8 mouse cellular contexts compared by ENCODE assay signal in genomic region chr1:131096132-131096695, GRCm38 (mm10). TPM values are rescaled to one million over a fixed set of nuclear protein-coding genes. Genes with fewer than 3 reads are reported as not detected.
DNase-seq lines count a peak whose midpoint lies in the region; ATAC-seq and TF ChIP-seq lines count a peak whose summit lies in the region.

No protein-coding gene starts in this region.

- DNase-seq in layer of hippocampus, adult 2 months (ENCODE audit: low spot score in 2 of 2): no peak
- DNase-seq in layer of hippocampus, adult 18-20 months (ENCODE audit: low spot score in 2 of 2): no peak
- DNase-seq in gastrocnemius, postnatal 25 days: no peak
- no peak for DNase-seq in adrenal gland, adult 18-20 months (ENCODE audit: low spot score in 2 of 2)
- DNase-seq in left cerebral cortex, postnatal 14 days (ENCODE audit: low spot score in 2 of 2): no peak

- peaks cover 5% of the 10 kb centered on the region; the same call in 1 of the 2 replicates for H3K4me1 ChIP-seq in cortical plate, adult 2 months (ENCODE audit: control insufficient read depth, insufficient read depth, low read length)
- H3K4me1 ChIP-seq in intestine, postnatal 0 days (replicated peaks; ENCODE audit: control insufficient read depth, insufficient read depth, low read length): peaks cover 11% of the 10 kb centered on the region

- H3K9ac ChIP-seq in intestine, postnatal 0 days (ENCODE audit: low read depth, low read length): peak overlapping the region; percentile 97

- no peaks in the 10 kb centered on the region for H3K27me3 ChIP-seq in intestine, postnatal 0 days (replicated peaks; ENCODE audit: control insufficient read depth, insufficient read depth, low read length)
- H3K27me3 ChIP-seq in myocyte (ENCODE audit: control insufficient read depth, insufficient read depth, insufficient read length): no peaks in the 10 kb centered on the region

- peak overlapping the region; percentile 85 for H3K4me2 ChIP-seq in intestine, postnatal 0 days (replicated peaks; ENCODE audit: low read depth)
- H3K4me2 ChIP-seq in myocyte (ENCODE audit: low read depth): peak overlapping the region; percentile 92

- intact Hi-C loops in left cerebral cortex, postnatal 14 days (cut with DNase I): no loop called here

- ATAC-seq in intestine, postnatal 0 days: no peak; the same call in 1 of the 2 replicates

- WGBS in intestine, postnatal 0 days: 6% methylated on average over 9 of the region's 9 CpGs

- H3K9me3 ChIP-seq in intestine, postnatal 0 days (ENCODE audit: control insufficient read depth): no peaks in the 10 kb centered on the region

- peak overlapping the region; percentile 58 for H3ac ChIP-seq in myocyte (ENCODE audit: control insufficient read depth, insufficient read length)

- H3K4me3 ChIP-seq in layer of hippocampus, adult 2 months: peak overlapping the region; percentile 89
- peak overlapping the region; percentile 91 for H3K4me3 ChIP-seq in cortical plate, adult 2 months (ENCODE audit: insufficient read depth, low read length)
- H3K4me3 ChIP-seq in intestine, postnatal 0 days (ENCODE audit: low read depth, low read length): peak overlapping the region; percentile 96
- H3K4me3 ChIP-seq in myocyte: peak overlapping the region; percentile 96

- TF ChIP-seq CTCF in layer of hippocampus, adult 2 months (conservative IDR thresholded peaks at IDR 0.05): no peak
- no peak for TF ChIP-seq CTCF in cortical plate, adult 2 months (IDR thresholded peaks at IDR 0.05; ENCODE audit: extremely low read depth, insufficient read depth, low read length)
- no peak for TF ChIP-seq CTCF in intestine, postnatal 0 days (IDR thresholded peaks at IDR 0.05; ENCODE audit: low read depth)

- no peaks in the 10 kb centered on the region for H3K36me3 ChIP-seq in intestine, postnatal 0 days (ENCODE audit: control insufficient read depth, insufficient read depth)
- H3K36me3 ChIP-seq in myocyte (ENCODE audit: control insufficient read depth, insufficient read depth): no peaks in the 10 kb centered on the region

- H3K79me2 ChIP-seq in myocyte (ENCODE audit: control insufficient read depth, insufficient read depth): peaks cover 60% of the 10 kb centered on the region

- peak overlapping the region; percentile 85 for H3K27ac ChIP-seq in layer of hippocampus, adult 2 months
- H3K27ac ChIP-seq in cortical plate, adult 2 months (ENCODE audit: insufficient read depth, low read length): peak overlapping the region; percentile 2; the same call in 1 of the 2 replicates
- peak overlapping the region; percentile 95 for H3K27ac ChIP-seq in intestine, postnatal 0 days (ENCODE audit: low read depth, low read length)

- TF ChIP-seq POLR2A in cortical plate, adult 2 months (IDR thresholded peaks at IDR 0.05; ENCODE audit: extremely low read depth, insufficient read depth, low read length): no peak
- no peak for TF ChIP-seq POLR2A in myocyte (IDR thresholded peaks at IDR 0.05; ENCODE audit: insufficient read length, low read depth)

TF ChIP-seq in myocyte, 11 proteins besides CTCF, POLR2A, EP300 and RAD21:
- no peak for TF ChIP-seq USF1 (IDR thresholded peaks at IDR 0.05; ENCODE audit: low read depth)
- TF ChIP-seq MYOD1 (IDR thresholded peaks at IDR 0.05; ENCODE audit: control insufficient read depth in 1 of 3, insufficient read length in 2 of 3, low read depth in 2 of 3): no peak
- TF ChIP-seq CEBPB (IDR thresholded peaks at IDR 0.05; ENCODE audit: insufficient read depth, poor library complexity, severe bottlenecking): no peak
- no peak for TF ChIP-seq SRF (IDR thresholded peaks at IDR 0.05; ENCODE audit: control insufficient read depth, insufficient read length, low read depth)
- TF ChIP-seq TCF3 (IDR thresholded peaks at IDR 0.05; ENCODE audit: insufficient read length, low read depth): no peak
- TF ChIP-seq MAX (IDR thresholded peaks at IDR 0.05; ENCODE audit: low read depth): no peak
- TF ChIP-seq MYOG (IDR thresholded peaks at IDR 0.05; ENCODE audit: control insufficient read depth in 1 of 3, insufficient read depth in 1 of 3, insufficient read length in 2 of 3, low read depth in 2 of 3): no peak
- no peak for TF ChIP-seq POLR2AphosphoS2 (IDR thresholded peaks at IDR 0.05; ENCODE audit: insufficient read length, low read depth)
- no peak for TF ChIP-seq REST (IDR thresholded peaks at IDR 0.05; ENCODE audit: insufficient read depth, insufficient read length)
- no peak for TF ChIP-seq E2F4 (IDR thresholded peaks at IDR 0.05; ENCODE audit: insufficient read depth)
- TF ChIP-seq TCF12 (IDR thresholded peaks at IDR 0.05; ENCODE audit: insufficient read depth, poor library complexity, severe bottlenecking): no peak

RNA-seq across cellular contexts. Expression of gene Mapkapk2, which starts 1.4 kb away (rescaled TPM):
- total RNA-seq in layer of hippocampus, adult 2 months (2021): 10 to 100 TPM; 28.4 to 29.4 TPM
- 10 to 100 TPM; 32.2 to 33.8 TPM for total RNA-seq in layer of hippocampus, adult 18-20 months (2021)
- 24.5 and 26.4 TPM in 2 replicates for polyA plus RNA-seq in cortical plate, adult 2 months (2012; rRNA removed)
- polyA plus RNA-seq in intestine, postnatal 0 days (2015; fragmentation: Nextera tagmentation; extraction: Ambion mirVana): 34.9 and 35.9 TPM in 2 replicates
- polyA plus RNA-seq in myocyte (2012; fragmentation: generic; extraction: Trizol): 123 TPM
- 100 to 1,000 TPM; 193 to 219 TPM for total RNA-seq in gastrocnemius, postnatal 25 days (2021)
- 100 to 1,000 TPM; 198 to 219 TPM for total RNA-seq in adrenal gland, adult 18-20 months (2021)
- total RNA-seq in left cerebral cortex, postnatal 14 days (2021): 10 to 100 TPM; 25.1 to 26.0 TPM

RNA-seq across cellular contexts. Expression of gene Dyrk3, which starts 41.9 kb away (rescaled TPM):
- 10 to 100 TPM; 19.2 to 21.7 TPM for total RNA-seq in layer of hippocampus, adult 2 months (2021)
- total RNA-seq in layer of hippocampus, adult 18-20 months (2021): 10 to 100 TPM; 17.4 to 20.2 TPM
- polyA plus RNA-seq in cortical plate, adult 2 months (2012; rRNA removed): 6.2 and 7.1 TPM in 2 replicates
- 0.54 and 0.80 TPM in 2 replicates for polyA plus RNA-seq in intestine, postnatal 0 days (2015; fragmentation: Nextera tagmentation; extraction: Ambion mirVana)
- 2.7 TPM for polyA plus RNA-seq in myocyte (2012; fragmentation: generic; extraction: Trizol)
- not detected for total RNA-seq in gastrocnemius, postnatal 25 days (2021)
- total RNA-seq in adrenal gland, adult 18-20 months (2021): 1 to 10 TPM; 5.5 to 7.1 TPM
- total RNA-seq in left cerebral cortex, postnatal 14 days (2021): 10 to 100 TPM in 1 of 2 experiments, 1 to 10 TPM in 1; 9.3 to 19.0 TPM

RNA-seq across cellular contexts. Expression of gene Eif2d, which starts 56.8 kb away (rescaled TPM):
- total RNA-seq in layer of hippocampus, adult 2 months (2021): 10 to 100 TPM; 41.2 to 48.6 TPM
- 10 to 100 TPM; 37.0 to 38.3 TPM for total RNA-seq in layer of hippocampus, adult 18-20 months (2021)
- 57.8 and 58.0 TPM in 2 replicates for polyA plus RNA-seq in cortical plate, adult 2 months (2012; rRNA removed)
- polyA plus RNA-seq in intestine, postnatal 0 days (2015; fragmentation: Nextera tagmentation; extraction: Ambion mirVana): 26.4 and 27.1 TPM in 2 replicates
- 32.6 TPM for polyA plus RNA-seq in myocyte (2012; fragmentation: generic; extraction: Trizol)
- 10 to 100 TPM; 25.8 to 30.0 TPM for total RNA-seq in gastrocnemius, postnatal 25 days (2021)
- 10 to 100 TPM; 33.7 to 40.4 TPM for total RNA-seq in adrenal gland, adult 18-20 months (2021)
- 10 to 100 TPM; 35.4 to 39.6 TPM for total RNA-seq in left cerebral cortex, postnatal 14 days (2021)

Comparison
In these comparisons a context has a peak if more than half of its experiments do, and no peak if none do; other contexts are left out.
1. H3K27ac ChIP-seq: peak in every context shown above with its lines; median percentile 95 in intestine, postnatal 0 days; 85 in layer of hippocampus, adult 2 months; 2 in cortical plate, adult 2 months.
2. RNA of gene Mapkapk2, which starts 1.4 kb away (total RNA-seq): 193 to 219 TPM in gastrocnemius, postnatal 25 days and 198 to 219 TPM in adrenal gland, adult 18-20 months; 32.2 to 33.8 TPM in layer of hippocampus, adult 18-20 months, 28.4 to 29.4 TPM in layer of hippocampus, adult 2 months and 25.1 to 26.0 TPM in left cerebral cortex, postnatal 14 days; every median in the first group is over 4 times any median in the second.
3. RNA of gene Dyrk3, which starts 41.9 kb away (total RNA-seq): 19.2 to 21.7 TPM in layer of hippocampus, adult 2 months, 17.4 to 20.2 TPM in layer of hippocampus, adult 18-20 months, 9.3 to 19.0 TPM in left cerebral cortex, postnatal 14 days and 5.5 to 7.1 TPM in adrenal gland, adult 18-20 months; not detected in gastrocnemius, postnatal 25 days; every median in the first group is over 4 times any median in the second.
4. Peak in every context shown above with its lines, with median percentiles within 50 percentile points of each other: H3K4me3 ChIP-seq.